Mouse (Mus musculus): ENCODE data around the gene Sgf29. TPM values are rescaled to one million over a fixed set of nuclear protein-coding genes. Genes with fewer than 3 reads are reported as not detected.

The Sgf29 gene
- polyA plus RNA-seq, 1 experiment, result 35.3 TPM

DNA sequence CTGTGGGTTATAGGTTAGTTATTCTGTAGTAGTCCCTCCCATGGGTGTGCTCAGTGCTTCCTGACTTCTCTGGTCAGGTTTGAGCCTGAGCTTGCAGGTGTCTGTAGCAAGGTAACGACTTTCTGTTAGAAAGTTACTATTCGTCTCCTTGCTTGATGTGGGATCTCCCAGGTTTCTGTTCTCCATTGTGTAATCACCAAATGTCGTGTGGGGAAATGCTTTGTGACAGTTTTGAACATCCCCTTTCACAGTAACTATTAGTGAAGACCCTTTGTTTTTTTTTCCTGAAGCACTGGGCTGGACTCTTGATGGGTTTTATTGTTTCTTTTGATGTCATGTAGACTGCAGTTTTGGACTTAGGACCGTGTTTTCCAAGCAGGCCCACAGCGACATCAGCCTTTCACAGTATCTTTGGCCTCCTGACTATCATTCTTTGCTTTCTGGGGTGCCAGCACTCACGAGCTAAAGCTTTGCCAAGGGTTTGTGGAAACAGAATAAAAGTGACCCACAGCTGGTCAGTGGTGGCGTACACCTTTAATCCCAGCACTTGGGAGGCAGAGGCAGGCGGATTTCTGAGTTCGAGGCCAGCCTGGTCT is 18.5 kb downstream of the Sgf29 start:
- no peaks in the 10 kb centered on the region for H3K36me3 ChIP-seq (ENCODE audit: control insufficient read depth, insufficient read depth)
- H3ac ChIP-seq (ENCODE audit: control insufficient read depth, insufficient read length), result no peak overlapping the region
- H3K4me3 ChIP-seq, result no peak overlapping the region
- no peaks in the 10 kb centered on the region for H3K27me3 ChIP-seq (ENCODE audit: control insufficient read depth, insufficient read depth, insufficient read length)
- H3K4me2 ChIP-seq (ENCODE audit: low read depth), result no peak overlapping the region
- no peak for TF ChIP-seq REST (IDR thresholded peaks at IDR 0.05; ENCODE audit: insufficient read depth, insufficient read length)
- no peaks in the 10 kb centered on the region for H3K79me2 ChIP-seq (ENCODE audit: control insufficient read depth, insufficient read depth)

- H3K79me2 ChIP-seq (ENCODE audit: control insufficient read depth, insufficient read depth), result no peaks in the 10 kb centered on the region
- H3ac ChIP-seq (ENCODE audit: control insufficient read depth, insufficient read length), result no peak overlapping the region
- H3K4me3 ChIP-seq, result no peak overlapping the region
- TF ChIP-seq CEBPB (IDR thresholded peaks at IDR 0.05; ENCODE audit: insufficient read depth, poor library complexity, severe bottlenecking) (no peak), POLR2A (IDR thresholded peaks at IDR 0.05; ENCODE audit: insufficient read length, low read depth) (no peak), USF1 (IDR thresholded peaks at IDR 0.05; ENCODE audit: low read depth) (no peak), MYOG (IDR thresholded peaks at IDR 0.05; ENCODE audit: control insufficient read depth in 1 of 3, insufficient read depth in 1 of 3, insufficient read length in 2 of 3, low read depth in 2 of 3) (no peak), MAX (IDR thresholded peaks at IDR 0.05; ENCODE audit: low read depth) (no peak), E2F4 (IDR thresholded peaks at IDR 0.05; ENCODE audit: insufficient read depth) (no peak), TCF3 (IDR thresholded peaks at IDR 0.05; ENCODE audit: insufficient read length, low read depth) (no peak), MYOD1 (IDR thresholded peaks at IDR 0.05; ENCODE audit: control insufficient read depth in 1 of 3, insufficient read length in 2 of 3, low read depth in 2 of 3) (no peak), TCF12 (IDR thresholded peaks at IDR 0.05; ENCODE audit: insufficient read depth, poor library complexity, severe bottlenecking) (no peak), SRF (IDR thresholded peaks at IDR 0.05; ENCODE audit: control insufficient read depth, insufficient read length, low read depth) (no peak), REST (IDR thresholded peaks at IDR 0.05; ENCODE audit: insufficient read depth, insufficient read length) (no peak), POLR2AphosphoS2 (IDR thresholded peaks at IDR 0.05; ENCODE audit: insufficient read length, low read depth) (no peak)
- no peak overlapping the region for H3K4me2 ChIP-seq (ENCODE audit: low read depth)
- H3K36me3 ChIP-seq (ENCODE audit: control insufficient read depth, insufficient read depth), result peaks cover 5% of the 10 kb centered on the region
- H3K27me3 ChIP-seq (ENCODE audit: control insufficient read depth, insufficient read depth, insufficient read length), result no peaks in the 10 kb centered on the region
Observed at GRCm38 (mm10) chr7:126668452-126668851, 19.3 kb downstream of the Sgf29 start.

DNA sequence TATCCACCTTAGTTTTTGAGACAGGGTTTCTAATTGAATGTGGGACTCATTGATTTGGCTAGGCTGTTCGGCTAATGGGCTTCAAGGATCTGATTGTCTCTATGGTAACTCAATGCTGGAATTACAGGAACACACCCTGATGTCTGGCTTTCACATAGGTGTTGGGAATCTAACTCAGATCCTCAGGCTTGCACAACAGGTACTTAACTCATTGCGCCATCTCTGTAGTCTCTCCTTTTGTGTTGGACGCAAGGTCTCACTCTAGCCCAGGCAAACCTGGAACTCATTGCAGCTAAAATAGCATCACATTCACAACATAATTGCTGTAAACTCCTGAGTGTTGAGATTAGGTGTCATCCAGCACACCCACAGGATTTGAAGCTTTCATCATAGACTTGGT is 21.0 kb downstream of the Sgf29 start:
- H3K27me3 ChIP-seq (ENCODE audit: control insufficient read depth, insufficient read depth, insufficient read length), result no peaks in the 10 kb centered on the region
- TF ChIP-seq MYOD1 (IDR thresholded peaks at IDR 0.05; ENCODE audit: control insufficient read depth in 1 of 3, insufficient read length in 2 of 3, low read depth in 2 of 3) (no peak), E2F4 (IDR thresholded peaks at IDR 0.05; ENCODE audit: insufficient read depth) (no peak), SRF (IDR thresholded peaks at IDR 0.05; ENCODE audit: control insufficient read depth, insufficient read length, low read depth) (no peak), REST (IDR thresholded peaks at IDR 0.05; ENCODE audit: insufficient read depth, insufficient read length) (no peak), POLR2A (IDR thresholded peaks at IDR 0.05; ENCODE audit: insufficient read length, low read depth) (no peak), MYOG (IDR thresholded peaks at IDR 0.05; ENCODE audit: control insufficient read depth in 1 of 3, insufficient read depth in 1 of 3, insufficient read length in 2 of 3, low read depth in 2 of 3) (no peak), USF1 (IDR thresholded peaks at IDR 0.05; ENCODE audit: low read depth) (no peak), POLR2AphosphoS2 (IDR thresholded peaks at IDR 0.05; ENCODE audit: insufficient read length, low read depth) (no peak), TCF12 (IDR thresholded peaks at IDR 0.05; ENCODE audit: insufficient read depth, poor library complexity, severe bottlenecking) (no peak), MAX (IDR thresholded peaks at IDR 0.05; ENCODE audit: low read depth) (no peak), TCF3 (IDR thresholded peaks at IDR 0.05; ENCODE audit: insufficient read length, low read depth) (no peak), CEBPB (IDR thresholded peaks at IDR 0.05; ENCODE audit: insufficient read depth, poor library complexity, severe bottlenecking) (no peak)
- H3ac ChIP-seq (ENCODE audit: control insufficient read depth, insufficient read length), result no peak overlapping the region
- no peak overlapping the region for H3K4me3 ChIP-seq
- no peak overlapping the region for H3K4me2 ChIP-seq (ENCODE audit: low read depth)
- H3K79me2 ChIP-seq (ENCODE audit: control insufficient read depth, insufficient read depth), result no peaks in the 10 kb centered on the region
- H3K36me3 ChIP-seq (ENCODE audit: control insufficient read depth, insufficient read depth), result peaks cover 5% of the 10 kb centered on the region

- Histone ChIP-seq H3K36me3 (ENCODE audit: control insufficient read depth, insufficient read depth) (peaks cover 5% of the 10 kb centered on the region), H3K79me2 (ENCODE audit: control insufficient read depth, insufficient read depth) (no peaks in the 10 kb centered on the region), H3K27me3 (ENCODE audit: control insufficient read depth, insufficient read depth, insufficient read length) (no peaks in the 10 kb centered on the region), H3K4me2 (ENCODE audit: low read depth) (no peak overlapping the region), H3K4me3 (no peak overlapping the region), H3ac (ENCODE audit: control insufficient read depth, insufficient read length) (no peak overlapping the region)
- TF ChIP-seq POLR2A (IDR thresholded peaks at IDR 0.05; ENCODE audit: insufficient read length, low read depth), result no peak
- TF ChIP-seq USF1 (IDR thresholded peaks at IDR 0.05; ENCODE audit: low read depth), result no peak
- no peak for TF ChIP-seq MAX (IDR thresholded peaks at IDR 0.05; ENCODE audit: low read depth)
- TF ChIP-seq MYOG (IDR thresholded peaks at IDR 0.05; ENCODE audit: control insufficient read depth in 1 of 3, insufficient read depth in 1 of 3, insufficient read length in 2 of 3, low read depth in 2 of 3), result no peak
- no peak for TF ChIP-seq CEBPB (IDR thresholded peaks at IDR 0.05; ENCODE audit: insufficient read depth, poor library complexity, severe bottlenecking)
- TF ChIP-seq MYOD1 (IDR thresholded peaks at IDR 0.05; ENCODE audit: control insufficient read depth in 1 of 3, insufficient read length in 2 of 3, low read depth in 2 of 3), result no peak
- TF ChIP-seq POLR2AphosphoS2 (IDR thresholded peaks at IDR 0.05; ENCODE audit: insufficient read length, low read depth), result no peak
- no peak for TF ChIP-seq TCF12 (IDR thresholded peaks at IDR 0.05; ENCODE audit: insufficient read depth, poor library complexity, severe bottlenecking)
- no peak for TF ChIP-seq REST (IDR thresholded peaks at IDR 0.05; ENCODE audit: insufficient read depth, insufficient read length)
- TF ChIP-seq SRF (IDR thresholded peaks at IDR 0.05; ENCODE audit: control insufficient read depth, insufficient read length, low read depth), result no peak
- TF ChIP-seq E2F4 (IDR thresholded peaks at IDR 0.05; ENCODE audit: insufficient read depth), result no peak
- no peak for TF ChIP-seq TCF3 (IDR thresholded peaks at IDR 0.05; ENCODE audit: insufficient read length, low read depth)
Observed at GRCm38 (mm10) chr7:126672111-126672510, 23.0 kb downstream of the Sgf29 start.

GRCm38 (mm10) chr7:126675104-126675503 is 26.0 kb downstream of the Sgf29 start:
- no peak for TF ChIP-seq POLR2AphosphoS2 (IDR thresholded peaks at IDR 0.05; ENCODE audit: insufficient read length, low read depth)
- no peak for TF ChIP-seq USF1 (IDR thresholded peaks at IDR 0.05; ENCODE audit: low read depth)
- TF ChIP-seq TCF12 (IDR thresholded peaks at IDR 0.05; ENCODE audit: insufficient read depth, poor library complexity, severe bottlenecking), result no peak
- no peak for TF ChIP-seq E2F4 (IDR thresholded peaks at IDR 0.05; ENCODE audit: insufficient read depth)
- no peak for TF ChIP-seq MYOD1 (IDR thresholded peaks at IDR 0.05; ENCODE audit: control insufficient read depth in 1 of 3, insufficient read length in 2 of 3, low read depth in 2 of 3)
- no peak for TF ChIP-seq MAX (IDR thresholded peaks at IDR 0.05; ENCODE audit: low read depth)
- no peak for TF ChIP-seq POLR2A (IDR thresholded peaks at IDR 0.05; ENCODE audit: insufficient read length, low read depth)
- TF ChIP-seq SRF (IDR thresholded peaks at IDR 0.05; ENCODE audit: control insufficient read depth, insufficient read length, low read depth), result no peak
- TF ChIP-seq CEBPB (IDR thresholded peaks at IDR 0.05; ENCODE audit: insufficient read depth, poor library complexity, severe bottlenecking), result no peak
- TF ChIP-seq TCF3 (IDR thresholded peaks at IDR 0.05; ENCODE audit: insufficient read length, low read depth), result no peak
- TF ChIP-seq REST (IDR thresholded peaks at IDR 0.05; ENCODE audit: insufficient read depth, insufficient read length), result no peak
- TF ChIP-seq MYOG (IDR thresholded peaks at IDR 0.05; ENCODE audit: control insufficient read depth in 1 of 3, insufficient read depth in 1 of 3, insufficient read length in 2 of 3, low read depth in 2 of 3), result no peak
- Histone ChIP-seq H3K27me3 (ENCODE audit: control insufficient read depth, insufficient read depth, insufficient read length) (no peaks in the 10 kb centered on the region), H3K4me2 (ENCODE audit: low read depth) (no peak overlapping the region), H3K36me3 (ENCODE audit: control insufficient read depth, insufficient read depth) (peaks cover 5% of the 10 kb centered on the region), H3K4me3 (no peak overlapping the region), H3K79me2 (ENCODE audit: control insufficient read depth, insufficient read depth) (no peaks in the 10 kb centered on the region), H3ac (ENCODE audit: control insufficient read depth, insufficient read length) (no peak overlapping the region)
